In the genomic region with DNA sequence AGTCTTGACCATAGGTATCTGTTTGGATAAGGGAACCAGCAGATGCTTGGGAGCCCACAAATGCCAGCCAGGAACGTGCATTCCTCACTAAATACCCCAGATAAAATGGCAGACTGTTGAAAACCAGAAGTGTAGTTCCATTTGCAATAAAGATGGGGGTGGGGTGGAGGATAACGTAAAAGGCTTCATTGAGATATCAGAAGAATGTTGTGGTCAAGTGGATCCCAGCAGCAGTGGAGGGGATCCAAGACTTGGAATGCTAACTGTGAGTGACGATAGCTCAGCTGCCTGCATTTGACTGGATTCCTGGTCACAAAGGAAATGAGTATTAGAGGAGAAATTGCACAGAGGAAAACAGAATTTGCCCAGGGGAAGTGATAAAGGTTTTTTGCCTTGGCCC, we compare ENCODE assay signal across 15 mouse cellular contexts.
DNase-seq lines count a peak whose midpoint lies in the region; ATAC-seq and TF ChIP-seq lines count a peak whose summit lies in the region.
"Had no signal": no experiment of that assay in that cellular context is flagged by ENCODE, and none has a peak within 500 bp of the region (broad histone marks: within the 10 kb centered on the region; RNA-seq: fewer than 3 reads in every experiment).

No protein-coding gene starts in this region.

- H3K27ac ChIP-seq in kidney, embryonic 15.5 days: no peak overlapping the region
- peak overlapping the region; percentile 91 for H3K27ac ChIP-seq in heart, postnatal 0 days (ENCODE audit: low read depth)
- no peak overlapping the region for H3K27ac ChIP-seq in liver, embryonic 12.5 days
- H3K27ac ChIP-seq: embryonic facial prominence, embryonic 13.5 days; forebrain, embryonic 15.5 days; hindbrain, postnatal 0 days; layer of hippocampus, adult 2 months; midbrain, embryonic 12.5 days had no signal

- no peak for TF ChIP-seq CTCF in heart, postnatal 0 days (IDR thresholded peaks at IDR 0.05; ENCODE audit: low read depth)

- H3K36me3 ChIP-seq in kidney, embryonic 15.5 days: no peaks in the 10 kb centered on the region
- no peaks in the 10 kb centered on the region for H3K36me3 ChIP-seq in heart, postnatal 0 days (replicated peaks; ENCODE audit: control insufficient read depth, insufficient read depth, low read length)
- no peaks in the 10 kb centered on the region for H3K36me3 ChIP-seq in liver, embryonic 12.5 days
- H3K36me3 ChIP-seq: embryonic facial prominence, embryonic 13.5 days; forebrain, embryonic 15.5 days; midbrain, embryonic 12.5 days had no signal

- peak; percentile 83 for TF ChIP-seq EP300 in heart, postnatal 0 days (IDR thresholded peaks at IDR 0.05; ENCODE audit: low read depth)

- ATAC-seq in kidney, embryonic 15.5 days (replicated peaks; ENCODE audit: low FRiP score): no peak
- ATAC-seq in heart, postnatal 0 days (ENCODE audit: insufficient read depth, low read depth): peak; percentile 94
- no peak for ATAC-seq in liver, embryonic 12.5 days
- ATAC-seq: forebrain, embryonic 15.5 days; hindbrain, postnatal 0 days had no signal

- H3K4me2 ChIP-seq in kidney, embryonic 15.5 days: no peak overlapping the region
- H3K4me2 ChIP-seq in heart, postnatal 0 days (ENCODE audit: low read depth, low read length): no peak overlapping the region
- no peak overlapping the region for H3K4me2 ChIP-seq in liver, embryonic 12.5 days
- H3K4me2 ChIP-seq: embryonic facial prominence, embryonic 13.5 days; forebrain, embryonic 15.5 days; midbrain, embryonic 12.5 days had no signal

- 68% methylated on average over 3 of the region's 3 CpGs for WGBS in kidney, embryonic 15.5 days
- 23% methylated on average over 3 of the region's 3 CpGs for WGBS in heart, postnatal 0 days
- WGBS in liver, embryonic 12.5 days (ENCODE audit: insufficient replicate concordance): 46% methylated on average over 3 of the region's 3 CpGs

- peak; percentile 37 for DNase-seq in kidney, postnatal 14 days
- peak; percentile 54 to 71 for DNase-seq in heart, adult 18-20 months
- DNase-seq in heart, postnatal 0 days (ENCODE audit: low spot score): peak; percentile 85
- peak; percentile 6 for DNase-seq in mesoderm, embryonic 11.5 days (ENCODE audit: low read depth, low spot score)
- no peak for DNase-seq in cerebellum, adult 18-20 months
- DNase-seq in cerebellum, adult 9-10 months: no peak
- DNase-seq: adrenal gland, adult 2 months; cerebellum, postnatal 36 days had no signal

- H3K9me3 ChIP-seq in kidney, embryonic 15.5 days (replicated peaks): no peaks in the 10 kb centered on the region
- no peaks in the 10 kb centered on the region for H3K9me3 ChIP-seq in heart, postnatal 0 days (replicated peaks; ENCODE audit: control insufficient read depth, low read length)
- H3K9me3 ChIP-seq in liver, embryonic 12.5 days (replicated peaks): no peaks in the 10 kb centered on the region
- H3K9me3 ChIP-seq: embryonic facial prominence, embryonic 13.5 days; forebrain, embryonic 15.5 days; midbrain, embryonic 12.5 days had no signal

- no peaks in the 10 kb centered on the region for H3K4me1 ChIP-seq in kidney, embryonic 15.5 days
- H3K4me1 ChIP-seq in heart, postnatal 0 days (ENCODE audit: control insufficient read depth, insufficient read depth): peaks cover 44% of the 10 kb centered on the region
- H3K4me1 ChIP-seq in liver, embryonic 12.5 days: no peaks in the 10 kb centered on the region
- H3K4me1 ChIP-seq: midbrain, embryonic 12.5 days had no signal

- no peaks in the 10 kb centered on the region for H3K27me3 ChIP-seq in kidney, embryonic 15.5 days
- H3K27me3 ChIP-seq in heart, postnatal 0 days (ENCODE audit: control insufficient read depth, insufficient read depth, low read length): no peaks in the 10 kb centered on the region
- H3K27me3 ChIP-seq in liver, embryonic 12.5 days (replicated peaks): no peaks in the 10 kb centered on the region
- H3K27me3 ChIP-seq: forebrain, embryonic 15.5 days; midbrain, embryonic 12.5 days had no signal

- no peak overlapping the region for H3K4me3 ChIP-seq in kidney, embryonic 15.5 days (replicated peaks)
- no peak overlapping the region for H3K4me3 ChIP-seq in heart, postnatal 0 days (ENCODE audit: low read depth, low read length)
- no peak overlapping the region for H3K4me3 ChIP-seq in liver, embryonic 12.5 days
- H3K4me3 ChIP-seq: embryonic facial prominence, embryonic 13.5 days; forebrain, embryonic 15.5 days; layer of hippocampus, adult 2 months; midbrain, embryonic 12.5 days had no signal

- H3K9ac ChIP-seq in kidney, embryonic 15.5 days: no peak overlapping the region
- no peak overlapping the region for H3K9ac ChIP-seq in heart, postnatal 0 days (replicated peaks; ENCODE audit: low read depth, low read length)
- H3K9ac ChIP-seq in liver, embryonic 12.5 days: no peak overlapping the region
- H3K9ac ChIP-seq: embryonic facial prominence, embryonic 13.5 days; forebrain, embryonic 15.5 days; midbrain, embryonic 12.5 days had no signal

Comparison
In these comparisons a context has a peak if more than half of its experiments do, and no peak if none do; other contexts are left out.
1. DNase-seq: peak in kidney, postnatal 14 days (single experiment), heart, adult 18-20 months (2 of 2), heart, postnatal 0 days (single experiment) and mesoderm, embryonic 11.5 days (single experiment); none in cerebellum, adult 18-20 months (0 of 2) and cerebellum, adult 9-10 months (single experiment).